10 mouse cellular contexts compared by ENCODE assay signal in the genomic region with DNA sequence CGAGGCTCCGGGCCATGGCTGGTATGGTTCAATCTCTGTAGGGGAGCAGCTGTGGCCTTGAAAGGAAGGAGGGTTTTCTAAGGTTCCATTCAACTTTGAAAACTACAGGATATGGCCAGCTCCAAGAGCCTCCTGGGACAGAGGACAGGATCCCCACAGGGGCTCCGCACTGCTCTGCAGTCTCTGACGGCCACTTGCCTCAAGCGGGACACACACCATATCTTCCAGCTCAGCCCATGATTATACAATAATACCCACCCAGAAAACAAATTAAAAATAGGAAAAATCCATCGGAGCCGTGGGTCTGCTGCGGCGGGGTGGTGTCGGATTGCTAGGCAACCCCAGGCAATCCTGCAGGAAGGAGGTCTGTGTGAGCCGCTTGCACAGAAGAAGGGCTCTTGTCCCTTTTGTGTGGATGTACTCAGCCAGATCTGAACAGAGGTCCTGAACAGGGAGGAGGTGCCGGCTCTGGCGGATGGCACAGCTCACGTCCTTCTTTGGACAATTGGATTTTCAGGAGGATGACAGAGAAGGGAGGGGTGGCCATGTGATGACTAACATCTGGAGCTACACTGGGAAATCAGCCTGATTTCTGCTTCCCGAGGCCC. TPM values are rescaled to one million over a fixed set of nuclear protein-coding genes. Genes with fewer than 3 reads are reported as not detected.
DNase-seq lines count a peak whose midpoint lies in the region; ATAC-seq and TF ChIP-seq lines count a peak whose summit lies in the region.
"Had no signal": no experiment of that assay in that cellular context is flagged by ENCODE, and none has a peak within 500 bp of the region (broad histone marks: within the 10 kb centered on the region; RNA-seq: fewer than 3 reads in every experiment).

No protein-coding gene starts in this region.

- WGBS in forebrain, postnatal 0 days: 7% methylated on average over 15 of the region's 15 CpGs
- 8% methylated on average over 15 of the region's 15 CpGs for WGBS in midbrain, embryonic 11.5 days

- peak; percentile 58 for DNase-seq in brain, adult 2 months (ENCODE audit: low read depth, low spot score)
- DNase-seq in embryo, embryonic 10.5 days (ENCODE audit: low spot score): peak; percentile 42
- DNase-seq in forebrain, postnatal 0 days: peak; percentile 48
- DNase-seq in midbrain, embryonic 11.5 days (ENCODE audit: low spot score, missing footprints): peak; percentile 91
- DNase-seq in thymus, postnatal 14 days: no peak
- no peak for DNase-seq in gastrocnemius, postnatal 14 days
- DNase-seq in urinary bladder, postnatal 10 days (ENCODE audit: low spot score): no peak
- DNase-seq: cerebellum, adult 9-10 months; kidney, adult 18-20 months; right cerebral cortex, postnatal 25 days had no signal

- no peaks in the 10 kb centered on the region for H3K36me3 ChIP-seq in forebrain, postnatal 0 days (ENCODE audit: insufficient read depth)
- no peaks in the 10 kb centered on the region for H3K36me3 ChIP-seq in midbrain, embryonic 11.5 days (ENCODE audit: control insufficient read depth, insufficient read depth, low read length)

- peak overlapping the region; percentile 45; the same call in 1 of the 2 replicates for H3K27ac ChIP-seq in forebrain, postnatal 0 days (ENCODE audit: low read depth, low read length)
- H3K27ac ChIP-seq in midbrain, embryonic 11.5 days (ENCODE audit: low read depth, low read length): peak overlapping the region; percentile 49

- H3K9ac ChIP-seq in forebrain, postnatal 0 days: no peak overlapping the region
- peak overlapping the region; percentile 17; the same call in 1 of the 2 replicates for H3K9ac ChIP-seq in midbrain, embryonic 11.5 days (ENCODE audit: low read length)

- intact Hi-C loops in gastrocnemius, postnatal 14 days (cut with DNase I; ENCODE audit: low total_unique reads): loop anchor here (5.0 kb wide), 1 partner anchor 56 kb away; no protein-coding TSS in a partner anchor

- peak; percentile 62 for ATAC-seq in forebrain, postnatal 0 days
- ATAC-seq in midbrain, embryonic 11.5 days (ENCODE audit: low FRiP score): peak; percentile 73

- no peak overlapping the region for H3K4me3 ChIP-seq in forebrain, postnatal 0 days (ENCODE audit: low read depth, low read length)
- no peak overlapping the region for H3K4me3 ChIP-seq in midbrain, embryonic 11.5 days (ENCODE audit: low read depth, low read length)

- no peaks in the 10 kb centered on the region for H3K9me3 ChIP-seq in forebrain, postnatal 0 days (ENCODE audit: low read length)
- H3K9me3 ChIP-seq in midbrain, embryonic 11.5 days (ENCODE audit: control insufficient read depth, low read length): no peaks in the 10 kb centered on the region

- H3K27me3 ChIP-seq in forebrain, postnatal 0 days (ENCODE audit: insufficient read depth, low read length): no peaks in the 10 kb centered on the region
- H3K27me3 ChIP-seq in midbrain, embryonic 11.5 days (ENCODE audit: control insufficient read depth, insufficient read depth, low read length): no peaks in the 10 kb centered on the region; the same call in 1 of the 2 replicates

- peak overlapping the region; percentile 15; the same call in 1 of the 2 replicates for H3K4me2 ChIP-seq in forebrain, postnatal 0 days (ENCODE audit: low read depth)
- peak overlapping the region; percentile 16 for H3K4me2 ChIP-seq in midbrain, embryonic 11.5 days

- H3K4me1 ChIP-seq in forebrain, postnatal 0 days (ENCODE audit: insufficient read depth): peaks cover 16% of the 10 kb centered on the region; the same call in 1 of the 2 replicates
- peaks cover 16% of the 10 kb centered on the region for H3K4me1 ChIP-seq in midbrain, embryonic 11.5 days (ENCODE audit: control insufficient read depth, insufficient read depth, low read length)

- TF ChIP-seq CTCF in forebrain, postnatal 0 days (IDR thresholded peaks at IDR 0.05; ENCODE audit: low read depth): no peak

RNA-seq across cellular contexts. Expression of a gene that starts 5.1 kb away (rescaled TPM):
- total RNA-seq in forebrain, postnatal 0 days (2014; rRNA removed): 37.3 and 43.7 TPM in 2 replicates
- 72.7 and 82.3 TPM in 2 replicates for polyA plus RNA-seq in forebrain, postnatal 0 days (2015; fragmentation: Nextera tagmentation; extraction: Ambion mirVana)
- 7.1 and 8.2 TPM in 2 replicates for polyA plus RNA-seq in midbrain, embryonic 11.5 days (2014; fragmentation: Nextera tagmentation; extraction: Ambion mirVana)
- total RNA-seq in gastrocnemius, postnatal 14 days (2021): under 1 TPM; 0.20 to 0.27 TPM

Comparison
In these comparisons a context has a peak if more than half of its experiments do, and no peak if none do; other contexts are left out.
1. DNase-seq: peak in brain, adult 2 months (single experiment), embryo, embryonic 10.5 days (single experiment), forebrain, postnatal 0 days (single experiment) and midbrain, embryonic 11.5 days (single experiment); none in thymus, postnatal 14 days (single experiment), gastrocnemius, postnatal 14 days (single experiment) and urinary bladder, postnatal 10 days (single experiment).
2. RNA of a gene that starts 5.1 kb away (total RNA-seq): 37.3 to 43.7 TPM in forebrain, postnatal 0 days; 0.20 to 0.27 TPM in gastrocnemius, postnatal 14 days; every median in the first group is over 10 times any median in the second.